Mouse (Mus musculus): Measurements from ENCODE around the gene Coq5.

The Coq5 gene

DNA sequence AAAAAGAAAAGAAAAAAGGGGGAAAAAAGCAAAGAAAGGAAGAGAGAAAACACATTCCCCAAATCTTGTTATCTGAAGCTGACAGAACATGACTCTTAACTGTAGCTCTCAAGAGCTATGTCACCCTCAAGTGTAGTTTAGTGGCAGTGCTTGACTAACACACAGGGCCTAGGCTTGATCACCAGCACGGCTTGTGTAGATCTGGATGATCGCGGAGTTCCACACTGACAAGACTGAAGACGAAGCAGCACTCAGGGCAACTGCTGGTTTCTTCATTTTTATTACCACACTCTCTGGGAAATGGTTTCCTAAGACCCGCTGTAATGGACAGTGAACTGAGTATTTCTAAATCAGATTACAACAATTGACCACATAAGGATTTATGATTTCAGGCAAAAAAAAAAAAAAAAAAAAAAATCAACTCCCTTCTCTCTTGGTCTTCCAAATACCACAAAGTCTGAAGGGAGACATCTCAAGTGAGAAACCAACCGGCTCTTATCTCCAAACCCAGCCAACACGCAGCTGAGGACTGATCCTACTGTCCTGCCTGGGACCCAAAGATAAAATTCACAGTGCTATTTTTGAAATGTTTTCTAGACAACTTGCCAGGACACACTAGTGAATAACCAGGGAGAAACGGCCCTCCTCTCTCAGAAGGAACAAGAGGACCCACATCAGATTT lies 12.5 kb upstream of the Coq5 start:
- DNase-seq (ENCODE audit: low read depth, low spot score): no peak

DNA sequence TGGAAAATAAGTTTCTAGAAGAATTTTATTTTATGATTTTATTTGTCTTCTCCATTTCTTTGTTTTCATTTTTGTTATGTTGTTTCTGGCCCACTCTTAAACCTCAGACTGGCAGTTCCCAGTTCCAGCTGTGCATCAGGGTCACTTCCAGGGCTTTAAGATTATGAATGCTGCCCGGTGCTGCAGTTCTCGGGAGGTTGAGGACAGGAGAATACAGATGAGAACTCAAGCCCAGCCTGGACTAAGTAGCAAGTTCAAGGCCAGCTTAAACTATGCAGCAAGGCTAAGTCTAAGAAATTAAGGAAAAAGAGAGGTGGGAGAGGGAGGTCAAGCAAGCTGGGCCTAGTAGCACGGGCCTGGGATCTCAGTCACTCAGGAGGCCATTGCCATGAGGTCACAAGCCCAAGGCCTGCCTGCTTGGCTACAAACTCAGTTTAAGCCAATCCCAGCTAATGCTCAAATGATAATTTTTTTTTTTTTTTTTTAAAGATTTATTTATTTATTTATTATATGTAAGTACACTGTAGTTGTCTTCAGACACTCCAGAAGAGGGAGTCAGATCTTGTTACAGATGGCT lies 11.9 kb upstream of the Coq5 start:
- DNase-seq (ENCODE audit: low read depth, low spot score): no peak

GRCm38 (mm10) chr5:115268266-115268665 lies 11.2 kb upstream of the Coq5 start:
- DNase-seq (ENCODE audit: low read depth, low spot score): no peak

DNA sequence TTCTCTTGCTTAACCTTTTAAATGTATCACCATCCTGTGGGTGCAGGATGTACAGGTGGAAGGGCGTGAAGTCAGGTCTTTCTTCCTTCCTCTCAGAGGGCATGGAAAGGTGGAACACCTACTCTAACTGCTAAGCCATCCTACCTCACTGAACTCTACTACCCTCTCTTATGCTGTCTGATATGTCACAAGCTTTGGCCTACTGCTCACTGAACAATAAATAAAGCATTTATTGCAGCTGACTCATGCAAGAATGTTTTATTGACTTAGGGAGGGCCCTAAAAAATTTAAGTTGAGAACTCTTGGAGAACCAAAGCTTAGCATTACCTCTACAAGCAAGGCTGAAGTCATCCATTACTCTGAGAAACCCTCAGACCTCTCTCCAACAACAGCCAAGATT lies 9.5 kb upstream of the Coq5 start:
- DNase-seq (ENCODE audit: low read depth, low spot score): no peak

- no peak for DNase-seq (ENCODE audit: low read depth, low spot score)
These were observed 7.3 kb upstream of the Coq5 start for GRCm38 (mm10) chr5:115271931-115272811.

- DNase-seq (ENCODE audit: low read depth, low spot score): peak; percentile 96
These were observed 6.5 kb upstream of the Coq5 start, which contains the start of gene Rnf10 for GRCm38 (mm10) chr5:115272812-115273548. Gene Rnf10, minus strand, starts transcription at chr5:115272898.

DNA sequence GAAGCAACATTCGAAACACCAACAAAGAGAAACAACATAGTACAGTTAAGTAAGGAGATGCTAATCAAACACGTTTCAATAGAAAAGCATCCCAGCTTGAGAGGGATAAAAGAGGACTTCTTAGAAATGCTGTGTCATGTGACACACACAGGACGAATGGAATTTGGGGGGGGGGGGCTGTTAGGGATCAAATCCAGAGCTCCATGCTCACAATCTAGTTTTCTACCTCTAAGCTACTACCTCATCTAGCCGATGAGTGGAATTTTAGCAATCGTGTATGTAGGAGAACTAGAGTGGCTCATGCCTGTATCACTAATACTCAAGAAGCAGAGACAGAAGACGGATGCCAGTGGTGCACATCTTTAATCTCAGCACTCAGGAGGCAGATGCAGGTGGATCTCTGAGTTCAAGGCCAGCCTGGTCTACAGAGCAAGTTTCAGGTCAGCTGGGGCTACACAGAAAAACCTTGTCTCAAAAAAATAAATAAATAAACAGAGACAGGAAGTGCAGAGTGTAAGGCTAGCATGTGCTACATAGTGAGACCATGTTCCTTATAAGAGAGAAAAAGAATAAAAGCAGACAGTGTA lies 5.8 kb upstream of the Coq5 start:
- DNase-seq (ENCODE audit: low read depth, low spot score): no peak

DNA sequence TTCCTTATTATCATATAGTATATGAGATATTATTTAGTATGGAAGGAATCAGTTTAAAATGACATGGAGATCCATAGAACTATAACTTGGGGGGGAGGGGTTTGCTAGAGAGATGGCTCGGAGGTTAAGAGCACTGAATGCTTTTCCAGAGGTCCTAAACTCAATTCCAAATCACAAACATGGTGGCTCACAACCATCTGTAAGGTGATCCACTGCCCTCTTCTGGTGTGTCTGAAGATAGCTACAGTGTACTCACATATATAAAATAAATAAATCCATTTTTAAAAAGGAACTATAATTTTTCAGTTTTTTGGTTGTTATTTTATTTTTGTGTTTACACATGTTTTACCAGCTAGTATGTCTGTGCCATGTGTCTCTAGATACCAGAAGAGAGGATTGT lies 5.1 kb upstream of the Coq5 start:
- DNase-seq (ENCODE audit: low read depth, low spot score): no peak

DNA sequence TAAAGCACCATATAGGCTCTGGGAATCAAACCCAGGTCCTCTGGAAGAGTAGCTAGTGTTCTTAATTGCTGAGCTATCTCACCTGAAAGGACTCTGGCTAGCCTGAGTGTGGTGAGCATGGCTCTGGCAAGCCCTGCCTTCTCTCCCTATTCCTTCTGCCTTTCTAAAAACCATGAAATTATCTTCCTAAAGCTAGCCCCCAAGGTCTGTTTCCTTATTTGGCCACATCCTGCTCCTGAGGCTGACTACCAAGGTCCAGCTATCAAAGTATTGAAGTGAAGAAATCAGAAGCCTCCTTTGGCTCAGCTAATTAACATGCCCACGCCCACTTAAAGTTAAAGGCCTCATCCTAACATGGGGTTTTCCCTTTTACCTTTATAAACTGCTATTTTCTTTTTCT lies 4.7 kb upstream of the Coq5 start:
- no peak for DNase-seq (ENCODE audit: low read depth, low spot score)

GRCm38 (mm10) chr5:115275998-115276397 lies 3.5 kb upstream of the Coq5 start:
- DNase-seq (ENCODE audit: low read depth, low spot score): no peak

DNA sequence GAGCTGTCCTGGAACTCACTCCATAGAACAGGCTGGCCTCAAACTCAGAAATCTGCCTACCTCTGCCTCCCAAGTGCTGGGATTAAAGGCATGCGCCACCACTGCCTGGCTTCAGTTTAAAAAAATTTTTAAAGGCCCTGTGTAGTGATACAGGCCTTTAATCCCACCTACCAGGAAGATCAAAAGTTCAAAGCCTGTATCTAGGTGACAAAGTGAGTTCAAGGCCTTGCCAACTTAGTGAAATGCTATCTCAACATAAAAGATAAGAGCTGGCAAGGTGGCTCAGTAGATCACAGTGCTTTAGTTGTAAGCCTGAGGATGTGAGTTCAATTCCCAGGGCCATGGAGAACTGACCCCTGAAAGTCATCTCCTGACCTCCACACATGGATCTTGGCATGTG lies 1.4 kb upstream of the Coq5 start:
- no peak for DNase-seq (ENCODE audit: low read depth, low spot score)

DNA sequence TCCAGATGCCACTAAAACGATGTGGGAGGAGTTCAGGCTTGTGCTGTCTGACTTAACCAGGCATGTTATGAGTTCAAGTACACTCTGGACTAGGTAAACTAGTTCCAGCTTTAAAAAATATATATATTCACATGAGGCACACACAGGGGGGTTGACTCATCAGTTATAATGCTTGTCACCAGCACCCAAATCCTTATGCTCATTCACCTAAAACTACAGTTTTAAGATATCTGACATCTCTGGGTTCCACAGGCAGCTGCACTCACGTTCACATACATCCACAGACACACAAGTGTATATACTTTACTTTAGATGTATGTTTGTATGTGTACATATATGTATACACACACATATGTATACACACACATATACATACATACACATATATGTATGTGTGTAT lies 681 bp upstream of the Coq5 start:
- no peak for DNase-seq (ENCODE audit: low read depth, low spot score)

DNA sequence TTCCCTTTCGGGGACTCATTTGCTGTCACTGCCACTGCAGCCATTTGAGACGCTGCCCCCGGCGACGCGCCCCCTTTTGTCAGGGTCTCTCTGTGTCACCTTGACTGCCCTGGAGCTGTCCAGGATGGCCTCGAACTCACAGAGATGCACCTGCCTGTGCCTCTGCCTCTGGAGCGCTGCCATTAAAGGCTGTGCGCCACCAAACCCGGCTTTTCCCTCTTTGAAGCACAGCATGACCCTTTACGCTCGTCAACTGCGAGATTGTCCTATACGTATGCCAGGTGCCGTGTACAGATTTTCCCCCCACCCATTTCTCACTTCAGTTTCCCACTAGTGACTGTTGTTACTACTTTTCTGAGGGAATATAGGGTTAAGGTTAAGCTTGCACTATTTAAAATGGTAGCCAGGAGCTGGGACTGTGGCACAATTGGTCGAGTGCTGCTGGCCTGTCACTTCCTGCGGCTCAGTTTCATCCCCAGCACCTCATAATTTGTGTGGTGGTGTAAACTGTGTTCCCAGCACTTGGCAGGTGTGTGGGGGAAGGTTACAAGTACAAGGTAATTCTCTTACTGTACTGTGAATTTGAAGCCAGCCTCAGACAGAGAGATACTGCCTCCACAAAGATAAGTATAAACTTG lies 703 bp downstream of the Coq5 start:
- DNase-seq (ENCODE audit: low read depth, low spot score): no peak

DNA sequence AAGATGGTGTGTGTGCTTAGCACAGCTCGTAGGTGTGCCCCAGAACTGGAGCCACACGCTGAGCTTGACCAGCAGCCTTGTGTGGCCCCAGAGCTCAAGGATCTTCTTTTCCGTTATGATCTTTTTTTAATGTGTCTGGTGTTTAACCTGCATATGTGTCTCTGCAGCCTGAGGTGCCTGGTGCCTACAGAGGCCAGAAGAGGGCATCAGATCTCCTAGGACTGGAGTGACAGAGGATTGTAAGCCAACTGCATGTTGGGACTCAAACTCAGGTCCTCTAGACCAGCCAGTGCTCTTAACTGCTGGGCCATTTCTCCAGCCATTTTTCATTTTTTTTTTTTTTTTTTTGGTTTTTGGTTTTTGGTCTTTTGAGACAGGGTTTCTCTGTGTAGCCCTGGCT lies 5.3 kb downstream of the Coq5 start:
- no peak for DNase-seq (ENCODE audit: low read depth, low spot score)

GRCm38 (mm10) chr5:115294173-115294572 lies 14.7 kb downstream of the Coq5 start:
- DNase-seq (ENCODE audit: low read depth, low spot score): no peak

DNA sequence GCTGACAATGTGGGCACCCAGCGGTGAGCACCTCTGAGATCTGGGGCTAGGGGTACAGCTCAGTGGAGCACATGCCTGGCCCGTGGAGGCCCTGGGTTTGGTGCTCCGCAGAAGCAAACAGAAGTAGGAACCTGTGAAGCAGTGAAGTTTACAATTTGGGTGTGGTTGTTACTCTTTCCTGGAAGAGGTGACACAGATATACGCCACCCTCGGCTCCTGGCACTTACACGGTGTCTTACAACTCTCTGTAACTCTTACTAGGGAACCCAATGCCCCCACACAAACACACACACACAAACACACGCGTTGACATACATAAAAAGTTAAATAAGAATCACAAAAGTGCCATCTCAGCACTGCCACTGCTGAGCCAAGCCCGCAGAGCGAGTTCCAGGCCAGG lies 16.9 kb downstream of the Coq5 start:
- no peak for DNase-seq (ENCODE audit: low read depth, low spot score)

DNA sequence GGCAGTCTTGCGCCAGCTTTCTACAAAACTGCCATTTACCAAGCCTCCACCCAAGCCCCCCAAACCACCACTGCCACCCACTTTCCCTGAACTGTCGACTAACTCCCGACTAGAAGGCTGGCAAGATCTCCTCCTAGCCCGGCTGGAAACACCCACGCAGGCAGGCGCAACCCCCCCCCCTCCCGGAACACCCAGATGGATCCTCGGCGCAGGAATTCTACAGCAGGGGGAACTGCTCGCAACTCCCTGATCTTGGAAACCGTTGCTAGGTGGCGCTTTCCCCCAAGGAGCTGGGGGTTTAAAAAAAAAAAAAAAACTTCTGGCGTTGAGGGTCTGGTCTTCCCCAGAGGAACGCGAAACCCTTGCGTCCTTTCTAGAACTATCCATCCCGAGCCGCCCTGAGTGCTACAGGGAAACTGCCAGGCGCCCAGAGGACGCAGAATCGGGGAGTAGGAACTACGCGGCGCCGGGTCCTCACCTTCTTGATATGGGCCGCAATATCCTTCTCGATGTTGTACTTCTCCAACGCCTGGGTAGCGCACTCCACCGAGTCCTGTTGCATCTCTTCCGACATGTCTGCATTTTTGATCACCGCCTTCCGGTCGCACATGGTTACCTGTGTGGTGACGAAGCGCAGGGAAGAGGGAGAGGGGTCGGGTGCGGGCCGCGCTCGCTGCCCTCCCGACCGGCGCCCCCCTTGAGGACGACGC lies 20.7 kb downstream of the Coq5 start:
- no peak for DNase-seq (ENCODE audit: low read depth, low spot score)

- DNase-seq (ENCODE audit: low read depth, low spot score): peak; percentile 100
These were observed 21.5 kb downstream of the Coq5 start, which contains the start of gene Dynll1 for GRCm38 (mm10) chr5:115300792-115301614. Gene Dynll1, minus strand, starts transcription at chr5:115300999.

GRCm38 (mm10) chr5:115301615-115302014 lies 22.1 kb downstream of the Coq5 start:
- no peak for DNase-seq (ENCODE audit: low read depth, low spot score)
